Mouse (Mus musculus): ENCODE results near the gene Olfr825. TPM values are rescaled to one million over a fixed set of nuclear protein-coding genes. Genes with fewer than 3 reads are reported as not detected.

The Olfr825 gene
- polyA plus RNA-seq, 1 experiment from 2014 or later, result not detected

Other genes starting within 250 kb of the Olfr825 start
- not detected in 2 replicates for gene Olfr818, start 217.7 kb downstream of the Olfr825 start, polyA plus RNA-seq (2015; fragmentation: Nextera tagmentation; extraction: Ambion mirVana)
- gene Olfr819, start 199.5 kb downstream of the Olfr825 start, polyA plus RNA-seq (2015; fragmentation: Nextera tagmentation; extraction: Ambion mirVana), result not detected in 2 replicates
- not detected in 2 replicates for gene Olfr247, start 190.6 kb downstream of the Olfr825 start, polyA plus RNA-seq (2015; fragmentation: Nextera tagmentation; extraction: Ambion mirVana)
- not detected in 2 replicates for gene Gm10310, start 181.7 kb downstream of the Olfr825 start, polyA plus RNA-seq (2015; fragmentation: Nextera tagmentation; extraction: Ambion mirVana)
- not detected in 2 replicates for gene Olfr820, start 154.1 kb downstream of the Olfr825 start, polyA plus RNA-seq (2015; fragmentation: Nextera tagmentation; extraction: Ambion mirVana)
- not detected in 2 replicates for gene Olfr821, start 136.4 kb downstream of the Olfr825 start, polyA plus RNA-seq (2015; fragmentation: Nextera tagmentation; extraction: Ambion mirVana)
- not detected in 2 replicates for gene Olfr822, start 95.6 kb downstream of the Olfr825 start, polyA plus RNA-seq (2015; fragmentation: Nextera tagmentation; extraction: Ambion mirVana)
- not detected in 2 replicates for gene Olfr823, start 51.4 kb downstream of the Olfr825 start, polyA plus RNA-seq (2015; fragmentation: Nextera tagmentation; extraction: Ambion mirVana)
- not detected in 2 replicates for gene Olfr824, start 36.8 kb downstream of the Olfr825 start, polyA plus RNA-seq (2015; fragmentation: Nextera tagmentation; extraction: Ambion mirVana)
- gene Olfr826, start 17.4 kb upstream of the Olfr825 start, polyA plus RNA-seq (2015; fragmentation: Nextera tagmentation; extraction: Ambion mirVana), result not detected in 2 replicates
- not detected in 2 replicates for gene Olfr827, start 47.6 kb upstream of the Olfr825 start, polyA plus RNA-seq (2015; fragmentation: Nextera tagmentation; extraction: Ambion mirVana)
- gene Neurod4, start 113.5 kb upstream of the Olfr825 start, polyA plus RNA-seq (2015; fragmentation: Nextera tagmentation; extraction: Ambion mirVana), result 1.5 and 1.6 TPM in 2 replicates
- 0.09 TPM in 1 of 2 replicates, not detected in the other for gene Tespa1, start 156.1 kb upstream of the Olfr825 start, polyA plus RNA-seq (2015; fragmentation: Nextera tagmentation; extraction: Ambion mirVana)
- 0.01 and 0.03 TPM in 2 replicates for gene Vmn2r84, start 227.6 kb upstream of the Olfr825 start, polyA plus RNA-seq (2015; fragmentation: Nextera tagmentation; extraction: Ambion mirVana)